8 mouse cellular contexts compared by ENCODE assay signal in genomic region chr3:96238954-96239793, GRCm38 (mm10). TPM values are rescaled to one million over a fixed set of nuclear protein-coding genes. Genes with fewer than 3 reads are reported as not detected.
DNase-seq lines count a peak whose midpoint lies in the region; ATAC-seq and TF ChIP-seq lines count a peak whose summit lies in the region.
"Not testable (repeated sequence)": the region's sequence is repeated elsewhere in the genome, so short reads cannot be mapped to it uniquely, and the experiment has no call there.

Gene Hist2h3c2 (minus strand): TSS chr3:96239127.

- WGBS in intestine, embryonic 14.5 days: under 1% methylated on average over 22 of the region's 68 CpGs
- WGBS in macrophage (ENCODE audit: missing documents): no CpG with 5 or more reads among the region's 68 CpGs

- peak within 1 kb of the TSS; percentile 55 for H3K4me3 ChIP-seq in embryonic fibroblast, embryonic 13.5 days (ENCODE audit: insufficient read depth, low read length)
- peak within 1 kb of the TSS; percentile 55 for H3K4me3 ChIP-seq in intestine, embryonic 14.5 days (ENCODE audit: low read depth, low read length)
- H3K4me3 ChIP-seq in macrophage (ENCODE audit: inconsistent target): peak within 1 kb of the TSS; percentile 43

- peak; percentile 30 to 55 for DNase-seq in adrenal gland, postnatal 36 days
- peak; percentile 46 to 61 for DNase-seq in heart, adult 9 months (ENCODE audit: low spot score in 2 of 2)
- DNase-seq in intestine, embryonic 14.5 days (ENCODE audit: low spot score): not testable (repeated sequence)
- peak; percentile 45 to 66 for DNase-seq in left cerebral cortex, postnatal 36 days (ENCODE audit: low spot score in 2 of 2)
- DNase-seq in ovary, postnatal 36 days (ENCODE audit: low spot score): peak; percentile 52
- peak; percentile 51 for DNase-seq in thymus, postnatal 4 days

- not testable (repeated sequence) for H3K79me2 ChIP-seq in macrophage (ENCODE audit: inconsistent target)

- H3K36me3 ChIP-seq in intestine, embryonic 14.5 days (ENCODE audit: control insufficient read depth, insufficient read depth, low read length); macrophage (ENCODE audit: inconsistent target): not testable (repeated sequence)

- not testable (repeated sequence) for H3K27me3 ChIP-seq in intestine, embryonic 14.5 days (replicated peaks; ENCODE audit: control insufficient read depth, insufficient read depth, low read length)

- peak within 1 kb of the TSS; percentile 58 for H3K4me2 ChIP-seq in intestine, embryonic 14.5 days (ENCODE audit: low read length)

- intact Hi-C loops in left cerebral cortex, postnatal 36 days (cut with DNase I): not testable (repeated sequence)

- not testable (repeated sequence) for H3K9me3 ChIP-seq in intestine, embryonic 14.5 days (ENCODE audit: control insufficient read depth, low read length)

- peak within 1 kb of the TSS; percentile 89 for H3K9ac ChIP-seq in intestine, embryonic 14.5 days (ENCODE audit: low read length)

- peak; percentile 87 for ATAC-seq in intestine, embryonic 14.5 days (replicated peaks; ENCODE audit: low FRiP score, low TSS enrichment, low read depth)

- TF ChIP-seq POLR2A in embryonic fibroblast, embryonic 13.5 days (IDR thresholded peaks at IDR 0.05; ENCODE audit: low read depth, low read length): peak; percentile 60

- H3K4me1 ChIP-seq in embryonic fibroblast, embryonic 13.5 days (ENCODE audit: control insufficient read depth, insufficient read depth, low read length): not testable (repeated sequence)
- peaks cover 16% of the 10 kb centered on the region for H3K4me1 ChIP-seq in intestine, embryonic 14.5 days (replicated peaks; ENCODE audit: control insufficient read depth, insufficient read depth, low read length)

- peak within 1 kb of the TSS; percentile 91 for H3K27ac ChIP-seq in embryonic fibroblast, embryonic 13.5 days (ENCODE audit: insufficient read depth, low read length)
- peak within 1 kb of the TSS; percentile 86 for H3K27ac ChIP-seq in intestine, embryonic 14.5 days (ENCODE audit: low read depth)
- H3K27ac ChIP-seq in macrophage: peak within 1 kb of the TSS; percentile 74

- not testable (repeated sequence) for TF ChIP-seq CTCF in embryonic fibroblast, embryonic 13.5 days (IDR thresholded peaks at IDR 0.05; ENCODE audit: borderline replicate concordance, insufficient read depth, low read length)

RNA-seq across cellular contexts. Expression of gene Hist2h3c2, which starts in this region (rescaled TPM):
- 10 to 100 TPM; 23.8 to 30.2 TPM for total RNA-seq in adrenal gland, postnatal 36 days (2021)
- polyA plus RNA-seq in embryonic fibroblast, embryonic 13.5 days (2011; ENCODE audit: insufficient read length, low read depth, missing spikeins): 10.0 and 16.5 TPM in 2 replicates
- 8.3 and 8.7 TPM in 2 replicates for polyA plus RNA-seq in intestine, embryonic 14.5 days (2014; fragmentation: Nextera tagmentation; extraction: Ambion mirVana)
- 1 to 10 TPM; 5.9 to 6.1 TPM for total RNA-seq in left cerebral cortex, postnatal 36 days (2021)
- total RNA-seq in macrophage (2018; cell fraction: chromatin; rRNA removed): 10 to 100 TPM in 1 of 26 experiments, 1 to 10 TPM in 17, not detected in 8; 1.0 to 20.9 (median 3.0) TPM
- 10 to 100 TPM in 12 of 26 experiments, 1 to 10 TPM in 14; 4.0 to 26.3 (median 8.5) TPM for total RNA-seq in macrophage (2018; cell fraction: cytosol; rRNA removed)
- 10 to 100 TPM in 3 of 26 experiments, 1 to 10 TPM in 20, under 1 TPM in 2, not detected in 1; 0.63 to 20.6 (median 3.2) TPM for total RNA-seq in macrophage (2018; cell fraction: nucleus; rRNA removed)
- polyA plus RNA-seq in macrophage (2018): 2.4 to 4.9 TPM (median 3.8 TPM) in 3 replicates
